Mouse (Mus musculus) lung, postnatal 0 days (tissue): ENCODE measurements at regions not wholly inside any gene's neighbourhood (a gene's known extent, or its start where the extent isn't known, plus 50 kb on each side); places are given as distances from the start of the nearest gene placed in this dataset.

Experiments
- CTCF ChIP-seq: IDR thresholded peaks from 2 replicates; pipeline ENCODE4 v1.5.1; 2016; ENCODE audit warnings: antibody characterized with exemption, mild to moderate bottlenecking
- EP300 ChIP-seq: IDR thresholded peaks from 2 replicates; pipeline ENCODE4 v1.6.1; 2016; ENCODE audit warnings: antibody characterized with exemption, mild to moderate bottlenecking, control low read depth

DNA sequence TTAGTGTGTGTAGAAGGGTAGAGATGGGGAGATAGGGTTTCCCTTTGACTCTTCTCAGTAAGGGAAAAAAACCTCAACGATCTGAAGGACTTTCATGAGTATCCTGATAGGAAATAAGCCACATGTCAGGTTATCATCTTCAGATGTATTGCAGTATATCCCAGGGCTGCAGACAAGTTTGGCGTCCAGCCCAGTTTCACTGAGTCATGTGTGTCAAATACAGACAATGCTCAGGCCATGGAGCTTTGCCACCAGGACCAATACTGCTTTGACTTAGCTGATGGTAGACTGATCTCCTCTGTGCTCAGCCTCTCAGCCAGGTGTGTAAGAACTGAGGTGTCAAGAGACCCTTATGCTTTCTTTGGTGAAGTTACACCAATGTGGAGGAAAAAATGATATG lies 62.9 kb downstream of the Cst10 start:
- TF ChIP-seq CTCF (no peak), EP300 (no peak)
